Mouse (Mus musculus) gastrocnemius, adult 18-20 months (tissue): ENCODE measurements at regions not wholly inside any gene's neighbourhood (a gene's known extent, or its start where the extent isn't known, plus 50 kb on each side); places are given as distances from the start of the nearest gene placed in this dataset.
A peak's percentile ranks its signal among the peaks of the same experiment; 100 is the strongest.

Experiments
- DNase-seq: peaks from one replicate; pipeline ENCODE4 v3.0.0; 2021; ENCODE audit warnings: low spot score

GRCm38 (mm10) chr10:17579463-17579862 is 143.6 kb upstream of the Cited2 start:
- DNase-seq, result no peak

GRCm38 (mm10) chr10:17584842-17585241 is 138.2 kb upstream of the Cited2 start:
- DNase-seq, result no peak

GRCm38 (mm10) chr10:17586910-17587309 is 136.1 kb upstream of the Cited2 start:
- no peak for DNase-seq

- no peak for DNase-seq
Observed at GRCm38 (mm10) chr10:17589136-17589535, 133.9 kb upstream of the Cited2 start.

- DNase-seq, result no peak
Observed at GRCm38 (mm10) chr10:17590195-17590594, 132.8 kb upstream of the Cited2 start.

- no peak for DNase-seq
Observed at GRCm38 (mm10) chr10:17592387-17592786, 130.6 kb upstream of the Cited2 start.

GRCm38 (mm10) chr10:17596126-17596525 is 126.9 kb upstream of the Cited2 start:
- no peak for DNase-seq

GRCm38 (mm10) chr10:17596743-17597142 is 126.3 kb upstream of the Cited2 start:
- DNase-seq, result no peak

GRCm38 (mm10) chr10:17599246-17599645 is 123.8 kb upstream of the Cited2 start:
- peak; percentile 55 for DNase-seq

- DNase-seq, result no peak
Observed at GRCm38 (mm10) chr10:17599831-17600761, 122.9 kb upstream of the Cited2 start.

- DNase-seq, result no peak
Observed at GRCm38 (mm10) chr10:17600762-17601108, 122.3 kb upstream of the Cited2 start.

GRCm38 (mm10) chr10:17602446-17602845 is 120.6 kb upstream of the Cited2 start:
- DNase-seq, result no peak

GRCm38 (mm10) chr10:17608220-17608619 is 114.8 kb upstream of the Cited2 start:
- DNase-seq, result no peak

GRCm38 (mm10) chr10:17610592-17610991 is 112.4 kb upstream of the Cited2 start:
- no peak for DNase-seq

- DNase-seq, result no peak
Observed at GRCm38 (mm10) chr10:17613281-17613680, 109.7 kb upstream of the Cited2 start.

- no peak for DNase-seq
Observed at GRCm38 (mm10) chr10:17618024-17618423, 105.0 kb upstream of the Cited2 start.

- no peak for DNase-seq
Observed at GRCm38 (mm10) chr10:17619617-17620016, 103.4 kb upstream of the Cited2 start.

GRCm38 (mm10) chr10:17621703-17622385 is 101.2 kb upstream of the Cited2 start:
- DNase-seq, result no peak

- DNase-seq, result no peak
Observed at GRCm38 (mm10) chr10:17622802-17623201, 100.2 kb upstream of the Cited2 start.

- no peak for DNase-seq
Observed at GRCm38 (mm10) chr10:17629709-17630108, 93.3 kb upstream of the Cited2 start.

- no peak for DNase-seq
Observed at GRCm38 (mm10) chr10:17630861-17631581, 92.0 kb upstream of the Cited2 start.

- no peak for DNase-seq
Observed at GRCm38 (mm10) chr10:17631817-17632216, 91.2 kb upstream of the Cited2 start.
